Mouse (Mus musculus): ENCODE data around the gene Klf1.

GRCm38 (mm10) chr8:84895963-84896362 is 5.8 kb upstream of the Klf1 start:
- no peak for TF ChIP-seq CTCF (IDR thresholded peaks at IDR 0.05)
- TF ChIP-seq POLR2A (IDR thresholded peaks at IDR 0.05; ENCODE audit: insufficient read depth, low read depth, low read length) = no peak
- TF ChIP-seq EP300 (IDR thresholded peaks at IDR 0.05; ENCODE audit: insufficient read depth, low read depth, low read length) = no peak
